Mouse (Mus musculus): Measurements from ENCODE around the gene Abhd11. TPM values are rescaled to one million over a fixed set of nuclear protein-coding genes. Genes with fewer than 3 reads are reported as not detected.
"Not testable (repeated sequence)": the region's sequence is repeated elsewhere in the genome, so short reads cannot be mapped to it uniquely, and the experiment has no call there.

Gene Abhd11
- polyA plus RNA-seq, 1 experiment, result 19.1 TPM

DNA sequence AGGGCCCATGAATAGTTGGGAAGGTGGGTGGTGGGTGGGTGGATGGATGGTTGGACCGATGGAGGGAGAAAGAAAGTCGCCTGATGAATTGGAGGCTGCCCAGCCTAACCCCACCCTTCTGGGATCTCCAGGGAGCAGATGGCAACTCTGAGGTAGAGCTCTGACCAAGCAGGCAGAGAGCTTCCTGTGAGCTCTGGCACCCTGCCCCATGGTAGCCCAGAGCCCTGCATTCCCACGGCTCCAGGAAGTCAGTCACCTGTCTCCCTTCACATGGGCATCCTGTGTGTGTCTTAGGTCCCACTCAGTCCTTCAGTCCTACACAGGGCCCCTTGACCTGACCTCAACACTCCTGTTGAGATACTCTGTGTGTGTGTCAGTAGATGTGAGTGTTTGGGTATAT is 29.0 kb downstream of the Abhd11 start:
- no peaks in the 10 kb centered on the region for H3K4me1 ChIP-seq (ENCODE audit: control insufficient read depth, insufficient read depth, low read length)
- H3K4me3 ChIP-seq (ENCODE audit: insufficient read depth, low read length), result no peak overlapping the region
- no peak for TF ChIP-seq POLR2A (IDR thresholded peaks at IDR 0.05; ENCODE audit: low read depth, low read length)
- no peak for TF ChIP-seq CTCF (IDR thresholded peaks at IDR 0.05; ENCODE audit: borderline replicate concordance, insufficient read depth, low read length)
- H3K27ac ChIP-seq (ENCODE audit: insufficient read depth, low read length), result no peak overlapping the region

DNA sequence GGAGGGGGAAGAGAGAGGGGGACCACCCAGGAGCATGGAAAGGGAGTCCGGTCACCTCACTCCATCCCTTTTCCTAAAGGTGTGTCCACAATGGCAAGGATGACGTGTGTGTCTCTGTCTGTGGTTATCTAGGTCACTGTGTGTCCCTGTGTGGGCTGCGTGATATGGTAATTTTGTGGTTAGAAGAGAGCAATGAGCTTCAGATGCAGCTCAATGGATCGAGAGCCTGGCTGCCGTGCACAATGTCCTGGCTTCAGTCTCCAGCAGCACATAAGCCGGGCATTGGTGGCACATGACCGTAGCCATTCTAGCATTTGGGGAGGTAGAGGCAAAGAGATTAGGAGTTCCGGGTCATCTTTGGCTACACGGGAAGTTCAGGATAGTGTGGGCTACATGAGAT is 30.6 kb downstream of the Abhd11 start:
- Histone ChIP-seq H3K27ac (ENCODE audit: insufficient read depth, low read length) (no peak overlapping the region), H3K4me3 (ENCODE audit: insufficient read depth, low read length) (no peak overlapping the region), H3K4me1 (ENCODE audit: control insufficient read depth, insufficient read depth, low read length) (no peaks in the 10 kb centered on the region)
- TF ChIP-seq POLR2A (IDR thresholded peaks at IDR 0.05; ENCODE audit: low read depth, low read length), result no peak
- TF ChIP-seq CTCF (IDR thresholded peaks at IDR 0.05; ENCODE audit: borderline replicate concordance, insufficient read depth, low read length), result no peak

DNA sequence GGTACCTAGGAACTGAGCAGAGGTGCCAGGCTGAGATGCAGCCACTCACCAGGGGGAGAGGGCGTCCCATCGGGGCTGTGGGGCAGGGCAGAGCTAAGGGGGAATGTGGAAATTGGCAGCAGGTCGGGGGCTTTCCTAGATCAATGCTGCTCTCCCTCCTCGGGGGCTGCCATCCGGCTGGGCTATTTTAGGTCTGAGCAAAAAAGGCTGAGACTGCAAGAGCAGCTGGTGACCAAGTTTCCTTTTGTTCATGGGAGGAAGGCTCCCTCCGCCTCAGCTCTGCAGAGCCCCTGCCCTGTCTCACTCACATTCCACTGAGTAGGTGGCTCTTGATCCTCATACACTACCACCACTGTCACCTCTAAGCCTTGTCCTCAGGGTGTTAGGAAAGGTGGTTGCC is 31.1 kb downstream of the Abhd11 start:
- H3K4me3 ChIP-seq (ENCODE audit: insufficient read depth, low read length), result no peak overlapping the region
- no peak overlapping the region for H3K27ac ChIP-seq (ENCODE audit: insufficient read depth, low read length)
- no peak for TF ChIP-seq CTCF (IDR thresholded peaks at IDR 0.05; ENCODE audit: borderline replicate concordance, insufficient read depth, low read length)
- TF ChIP-seq POLR2A (IDR thresholded peaks at IDR 0.05; ENCODE audit: low read depth, low read length), result no peak
- no peaks in the 10 kb centered on the region for H3K4me1 ChIP-seq (ENCODE audit: control insufficient read depth, insufficient read depth, low read length)

DNA sequence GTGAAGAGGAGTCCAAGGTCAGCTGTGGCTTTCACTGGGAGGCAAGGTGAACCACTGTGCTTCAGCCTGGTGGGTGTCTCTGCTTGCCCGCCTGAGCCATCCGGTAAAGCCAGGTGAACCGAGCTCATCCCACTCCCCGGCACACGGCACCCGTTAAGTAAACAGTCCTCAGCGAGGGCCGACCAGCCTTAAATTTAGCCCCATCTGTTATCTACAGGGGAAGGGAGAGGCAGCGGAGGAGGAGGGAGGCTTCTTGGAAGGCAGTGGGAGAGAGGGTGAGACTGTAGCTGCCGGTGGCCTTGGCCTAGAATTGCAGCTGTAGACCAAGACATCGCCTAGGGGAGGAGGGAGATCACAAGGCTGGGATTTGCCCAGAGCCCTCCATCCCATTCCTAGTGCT is 31.8 kb downstream of the Abhd11 start:
- TF ChIP-seq POLR2A (IDR thresholded peaks at IDR 0.05; ENCODE audit: low read depth, low read length), result no peak
- TF ChIP-seq CTCF (IDR thresholded peaks at IDR 0.05; ENCODE audit: borderline replicate concordance, insufficient read depth, low read length), result no peak
- no peaks in the 10 kb centered on the region for H3K4me1 ChIP-seq (ENCODE audit: control insufficient read depth, insufficient read depth, low read length)
- no peak overlapping the region for H3K27ac ChIP-seq (ENCODE audit: insufficient read depth, low read length)
- no peak overlapping the region for H3K4me3 ChIP-seq (ENCODE audit: insufficient read depth, low read length)

DNA sequence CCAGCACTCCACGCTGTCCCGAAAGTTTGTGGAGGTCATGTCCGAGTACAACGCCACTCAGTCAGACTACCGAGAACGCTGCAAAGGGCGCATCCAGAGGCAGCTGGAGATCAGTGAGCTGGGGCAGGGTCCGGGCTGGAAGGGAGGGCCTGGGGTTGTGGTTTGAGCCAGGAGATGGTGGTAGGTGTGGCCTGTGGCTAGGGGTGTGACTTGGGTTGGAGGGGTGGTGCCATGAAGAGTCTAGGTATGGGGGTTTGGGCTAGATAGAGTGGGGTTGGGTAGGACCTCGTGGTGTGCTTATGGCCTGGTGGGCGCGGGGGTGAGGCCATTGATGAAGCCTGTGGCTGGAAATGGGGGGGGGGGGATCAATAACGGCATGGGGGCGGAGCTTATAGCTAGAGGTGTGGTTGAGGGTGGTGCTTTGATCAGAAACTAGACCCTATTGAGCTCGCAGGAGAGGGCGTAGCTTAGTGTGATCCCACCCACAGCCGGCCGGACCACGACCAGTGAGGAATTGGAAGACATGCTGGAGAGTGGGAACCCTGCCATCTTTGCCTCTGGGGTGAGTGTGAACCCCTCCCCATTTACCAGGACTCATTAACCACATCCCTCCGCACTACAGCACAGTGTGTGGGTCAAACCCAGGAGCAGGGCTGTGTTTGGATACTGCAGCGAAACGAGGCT is 33.3 kb downstream of the Abhd11 start:
- no peak overlapping the region for H3K27ac ChIP-seq (ENCODE audit: insufficient read depth, low read length)
- no peaks in the 10 kb centered on the region for H3K4me1 ChIP-seq (ENCODE audit: control insufficient read depth, insufficient read depth, low read length)
- no peak for TF ChIP-seq POLR2A (IDR thresholded peaks at IDR 0.05; ENCODE audit: low read depth, low read length)
- no peak for TF ChIP-seq CTCF (IDR thresholded peaks at IDR 0.05; ENCODE audit: borderline replicate concordance, insufficient read depth, low read length)
- no peak overlapping the region for H3K4me3 ChIP-seq (ENCODE audit: insufficient read depth, low read length)

- no peak for TF ChIP-seq CTCF (IDR thresholded peaks at IDR 0.05; ENCODE audit: borderline replicate concordance, insufficient read depth, low read length)
- TF ChIP-seq POLR2A (IDR thresholded peaks at IDR 0.05; ENCODE audit: low read depth, low read length), result no peak
- no peak overlapping the region for H3K27ac ChIP-seq (ENCODE audit: insufficient read depth, low read length)
- H3K4me3 ChIP-seq (ENCODE audit: insufficient read depth, low read length), result no peak overlapping the region
- H3K4me1 ChIP-seq (ENCODE audit: control insufficient read depth, insufficient read depth, low read length), result no peaks in the 10 kb centered on the region
Measured at GRCm38 (mm10) chr5:135044575-135044974, 35.6 kb downstream of the Abhd11 start.

GRCm38 (mm10) chr5:135048539-135048938 is 39.6 kb downstream of the Abhd11 start:
- Histone ChIP-seq H3K4me3 (ENCODE audit: insufficient read depth, low read length) (no peak overlapping the region), H3K4me1 (ENCODE audit: control insufficient read depth, insufficient read depth, low read length) (no peaks in the 10 kb centered on the region), H3K27ac (ENCODE audit: insufficient read depth, low read length) (no peak overlapping the region)
- TF ChIP-seq POLR2A (IDR thresholded peaks at IDR 0.05; ENCODE audit: low read depth, low read length) (no peak), CTCF (IDR thresholded peaks at IDR 0.05; ENCODE audit: borderline replicate concordance, insufficient read depth, low read length) (no peak)

GRCm38 (mm10) chr5:135049268-135049667 is 40.3 kb downstream of the Abhd11 start:
- not testable (repeated sequence) for H3K27ac ChIP-seq (ENCODE audit: insufficient read depth, low read length); H3K4me3 ChIP-seq (ENCODE audit: insufficient read depth, low read length); H3K4me1 ChIP-seq (ENCODE audit: control insufficient read depth, insufficient read depth, low read length)

DNA sequence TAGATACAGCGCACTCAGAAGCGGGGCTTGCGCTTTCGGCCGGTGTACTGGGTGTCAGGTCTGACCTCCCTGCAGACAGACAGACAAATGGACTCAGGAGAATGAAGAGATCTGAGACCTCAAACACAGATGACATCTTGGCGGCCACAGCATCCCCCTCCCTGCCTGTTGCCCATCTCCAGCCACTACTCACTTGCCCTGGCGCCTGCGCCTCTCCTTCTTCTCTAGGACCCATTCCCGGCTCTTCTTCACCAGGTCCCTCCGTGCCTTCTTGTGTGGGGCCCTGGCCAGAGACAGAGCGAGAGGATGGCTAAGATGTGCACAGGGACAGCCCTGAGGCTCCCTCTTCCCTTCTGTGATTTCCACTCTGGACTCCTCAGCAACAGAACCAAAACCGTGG is 44.4 kb downstream of the Abhd11 start:
- H3K4me1 ChIP-seq (ENCODE audit: control insufficient read depth, insufficient read depth, low read length), result no peaks in the 10 kb centered on the region
- TF ChIP-seq POLR2A (IDR thresholded peaks at IDR 0.05; ENCODE audit: low read depth, low read length), result no peak
- TF ChIP-seq CTCF (IDR thresholded peaks at IDR 0.05; ENCODE audit: borderline replicate concordance, insufficient read depth, low read length), result no peak
- no peak overlapping the region for H3K27ac ChIP-seq (ENCODE audit: insufficient read depth, low read length)
- no peak overlapping the region for H3K4me3 ChIP-seq (ENCODE audit: insufficient read depth, low read length)

Other genes with a start within 250 kb of the Abhd11 start
- not detected in 2 replicates for gene Tmem270, start 102.4 kb upstream of the Abhd11 start, polyA plus RNA-seq (2011; ENCODE audit: insufficient read length, low read depth, missing spikeins)
- not detected in 2 replicates for gene Cldn13, start 93.6 kb upstream of the Abhd11 start, polyA plus RNA-seq (2011; ENCODE audit: insufficient read length, low read depth, missing spikeins)
- 4.1 and 4.2 TPM in 2 replicates for gene Mettl27, start 76.8 kb upstream of the Abhd11 start, polyA plus RNA-seq (2011; ENCODE audit: insufficient read length, low read depth, missing spikeins)
- gene Cldn4, start 62.2 kb upstream of the Abhd11 start, polyA plus RNA-seq (2011; ENCODE audit: insufficient read length, low read depth, missing spikeins), result not detected in 2 replicates
- not detected in 2 replicates for gene Cldn3, start 22.9 kb upstream of the Abhd11 start, polyA plus RNA-seq (2011; ENCODE audit: insufficient read length, low read depth, missing spikeins)
- 6.9 and 10.2 TPM in 2 replicates for gene Stx1a, start 14.3 kb downstream of the Abhd11 start, polyA plus RNA-seq (2011; ENCODE audit: insufficient read length, low read depth, missing spikeins)
- 15.2 and 18.1 TPM in 2 replicates for gene Dnajc30, start 55.0 kb downstream of the Abhd11 start, polyA plus RNA-seq (2011; ENCODE audit: insufficient read length, low read depth, missing spikeins)
- 38.0 and 49.6 TPM in 2 replicates for gene Bud23, start 55.8 kb downstream of the Abhd11 start, polyA plus RNA-seq (2011; ENCODE audit: insufficient read length, low read depth, missing spikeins)
- 3.0 and 4.0 TPM in 2 replicates for gene Vps37d, start 69.1 kb downstream of the Abhd11 start, polyA plus RNA-seq (2011; ENCODE audit: insufficient read length, low read depth, missing spikeins)
- gene Mlxipl, start 80.7 kb downstream of the Abhd11 start, polyA plus RNA-seq (2011; ENCODE audit: insufficient read length, low read depth, missing spikeins), result not detected in 2 replicates
- 17.4 and 24.9 TPM in 2 replicates for gene Tbl2, start 140.5 kb downstream of the Abhd11 start, polyA plus RNA-seq (2011; ENCODE audit: insufficient read length, low read depth, missing spikeins)
- gene Bcl7b, start 159.1 kb downstream of the Abhd11 start, polyA plus RNA-seq (2011; ENCODE audit: insufficient read length, low read depth, missing spikeins), result 31.0 and 41.7 TPM in 2 replicates
- 73.5 and 84.1 TPM in 2 replicates for gene Baz1b, start 178.1 kb downstream of the Abhd11 start, polyA plus RNA-seq (2011; ENCODE audit: insufficient read length, low read depth, missing spikeins)
- gene Fzd9, start 242.1 kb downstream of the Abhd11 start, polyA plus RNA-seq (2011; ENCODE audit: insufficient read length, low read depth, missing spikeins), result not detected in 2 replicates